Mouse (Mus musculus) midbrain, embryonic 13.5 days (tissue): ENCODE data around the gene Btbd35f29. TPM values are rescaled to one million over a fixed set of nuclear protein-coding genes. Genes with fewer than 3 reads are reported as not detected.
"Not testable (repeated sequence)": the region's sequence is repeated elsewhere in the genome, so short reads cannot be mapped to it uniquely, and the experiment has no call there.

ENCODE experiments used
- ATAC-seq: fragments of 200-750 bp; cut with Nextera tagmentation; 2 replicates; pipeline ENCODE4 v1.8.0; 2017; ENCODE audit warnings: mild to moderate bottlenecking, moderate TSS enrichment, moderate library complexity
- H3K27ac ChIP-seq: fragments of 300-500 bp; sonication (generic); 2 replicates; pipeline ENCODE4 v1.5.1; 2015; ENCODE audit warnings: inconsistent platforms, mild to moderate bottlenecking, moderate library complexity
- H3K27me3 ChIP-seq: fragments of 300-500 bp; sonication (generic); 2 replicates; pipeline ENCODE4 v1.6.1; 2015; ENCODE audit warnings: mild to moderate bottlenecking, inconsistent platforms
- H3K36me3 ChIP-seq: fragments of 300-500 bp; sonication (generic); 2 replicates; pipeline ENCODE4 v1.6.1; 2015; ENCODE audit warnings: mild to moderate bottlenecking, inconsistent platforms
- H3K4me1 ChIP-seq: fragments of 300-500 bp; sonication (generic); replicated peaks from 2 replicates; pipeline ENCODE4 v1.6.1; 2015; ENCODE audit warnings: inconsistent platforms
- H3K4me2 ChIP-seq: fragments of 300-500 bp; sonication (generic); replicated peaks from 2 replicates; pipeline ENCODE4 v1.6.1; 2015; ENCODE audit warnings: moderate library complexity, mild to moderate bottlenecking, inconsistent platforms
- H3K4me3 ChIP-seq: fragments of 300-500 bp; sonication (generic); replicated peaks from 2 replicates; pipeline ENCODE4 v1.5.1; 2015; ENCODE audit warnings: mild to moderate bottlenecking, inconsistent platforms
- H3K9ac ChIP-seq: fragments of 300-500 bp; sonication (generic); replicated peaks from 2 replicates; pipeline ENCODE4 v1.6.1; 2015; ENCODE audit warnings: mild to moderate bottlenecking, inconsistent platforms
- H3K9me3 ChIP-seq: fragments of 300-500 bp; sonication (generic); 2 replicates; pipeline ENCODE4 v1.6.1; 2016; ENCODE audit warnings: mild to moderate bottlenecking, inconsistent platforms
- WGBS: fragments of 180-500 bp; shearing (Covaris S2); methylation state at CpG from one replicate; pipeline ENCODE4 v1.1.7; 2015; 5-methylcytosine and 5-hydroxymethylcytosine counted together
- polyA plus RNA-seq: library from polyadenylated mRNA; unstranded; fragments of >200 nt; fragmentation: Nextera tagmentation; extraction: Ambion mirVana; gene quantifications from 2 replicates; pipeline ENCODE4 v1.2.1, GENCODE M21; 2015

Gene Btbd35f29
- polyA plus RNA-seq, result not detected in 2 replicates

GRCm38 (mm10) chrX:31117374-31117773, at the start of gene Btbd35f29:
Gene Btbd35f29 (plus strand): TSS chrX:31117674.
- no CpG with 5 or more reads among the region's 4 CpGs for WGBS
- not testable (repeated sequence) for H3K4me2 ChIP-seq, H3K27ac ChIP-seq, H3K9ac ChIP-seq, H3K36me3 ChIP-seq, H3K4me3 ChIP-seq, ATAC-seq, H3K9me3 ChIP-seq, H3K27me3 ChIP-seq, H3K4me1 ChIP-seq

GRCm38 (mm10) chrX:31141416-31141815, 23.9 kb downstream of the Btbd35f29 start:
- peaks cover 19% of the 10 kb centered on the region for H3K9me3 ChIP-seq
- not testable (repeated sequence) for H3K36me3 ChIP-seq, H3K27ac ChIP-seq, H3K9ac ChIP-seq, H3K4me3 ChIP-seq, H3K27me3 ChIP-seq, H3K4me1 ChIP-seq, ATAC-seq, H3K4me2 ChIP-seq
- 76% methylated on average over 2 of the region's 2 CpGs for WGBS

- H3K27ac ChIP-seq, ATAC-seq, H3K36me3 ChIP-seq, H3K27me3 ChIP-seq, H3K4me3 ChIP-seq, H3K4me1 ChIP-seq, H3K4me2 ChIP-seq, H3K9ac ChIP-seq: not testable (repeated sequence)
- peaks cover 14% of the 10 kb centered on the region for H3K9me3 ChIP-seq
Observed at GRCm38 (mm10) chrX:31145144-31145543, 27.7 kb downstream of the Btbd35f29 start.

GRCm38 (mm10) chrX:31145835-31146234, 28.4 kb downstream of the Btbd35f29 start:
- 80% methylated on average over 1 of the region's 1 CpGs for WGBS
- not testable (repeated sequence) for ATAC-seq

GRCm38 (mm10) chrX:31158534-31159085, 41.1 kb downstream of the Btbd35f29 start:
- WGBS, result 81% methylated on average over 2 of the region's 2 CpGs
- not testable (repeated sequence) for H3K27ac ChIP-seq, H3K9ac ChIP-seq, H3K36me3 ChIP-seq, H3K4me1 ChIP-seq, H3K27me3 ChIP-seq, H3K4me3 ChIP-seq, ATAC-seq, H3K4me2 ChIP-seq
- H3K9me3 ChIP-seq, result peaks cover 32% of the 10 kb centered on the region

More at GRCm38 (mm10) chrX:31145835-31146234, 28.4 kb downstream of the Btbd35f29 start:
- not testable (repeated sequence) for H3K4me3 ChIP-seq, H3K4me2 ChIP-seq, H3K27me3 ChIP-seq, H3K27ac ChIP-seq, H3K4me1 ChIP-seq, H3K36me3 ChIP-seq, H3K9ac ChIP-seq
- peaks cover 16% of the 10 kb centered on the region for H3K9me3 ChIP-seq

GRCm38 (mm10) chrX:31159450-31160322, 42.2 kb downstream of the Btbd35f29 start:
- 65% methylated on average over 2 of the region's 2 CpGs for WGBS
- not testable (repeated sequence) for ATAC-seq, H3K4me1 ChIP-seq, H3K27ac ChIP-seq, H3K27me3 ChIP-seq, H3K9ac ChIP-seq, H3K4me3 ChIP-seq, H3K4me2 ChIP-seq, H3K36me3 ChIP-seq
- peaks cover 36% of the 10 kb centered on the region for H3K9me3 ChIP-seq

- H3K4me3 ChIP-seq, H3K4me2 ChIP-seq, ATAC-seq, H3K27me3 ChIP-seq, H3K27ac ChIP-seq, H3K36me3 ChIP-seq, H3K4me1 ChIP-seq, H3K9ac ChIP-seq: not testable (repeated sequence)
- H3K9me3 ChIP-seq, result peaks cover 41% of the 10 kb centered on the region
- WGBS, result 83% methylated on average over 4 of the region's 4 CpGs
Observed at GRCm38 (mm10) chrX:31160554-31160953, 43.1 kb downstream of the Btbd35f29 start.

GRCm38 (mm10) chrX:31162638-31163037, 45.2 kb downstream of the Btbd35f29 start:
- H3K4me3 ChIP-seq, H3K27ac ChIP-seq, H3K4me2 ChIP-seq, H3K36me3 ChIP-seq, H3K9ac ChIP-seq, ATAC-seq, H3K27me3 ChIP-seq, H3K4me1 ChIP-seq: not testable (repeated sequence)
- peaks cover 40% of the 10 kb centered on the region for H3K9me3 ChIP-seq
- WGBS, result 80% methylated on average over 3 of the region's 3 CpGs

GRCm38 (mm10) chrX:31165193-31165592, 47.7 kb downstream of the Btbd35f29 start:
- H3K4me2 ChIP-seq, H3K9ac ChIP-seq, H3K27me3 ChIP-seq, ATAC-seq, H3K27ac ChIP-seq, H3K4me3 ChIP-seq, H3K36me3 ChIP-seq, H3K4me1 ChIP-seq: not testable (repeated sequence)
- WGBS, result 93% methylated on average over 3 of the region's 3 CpGs
- peaks cover 33% of the 10 kb centered on the region for H3K9me3 ChIP-seq

Other genes with a start within 250 kb of the Btbd35f29 start
- not detected in 2 replicates for gene Spin2f, start 136.2 kb downstream of the Btbd35f29 start, polyA plus RNA-seq
- gene Btbd35f26, start 218.8 kb downstream of the Btbd35f29 start, polyA plus RNA-seq, result not detected in 2 replicates